In the genomic region with DNA sequence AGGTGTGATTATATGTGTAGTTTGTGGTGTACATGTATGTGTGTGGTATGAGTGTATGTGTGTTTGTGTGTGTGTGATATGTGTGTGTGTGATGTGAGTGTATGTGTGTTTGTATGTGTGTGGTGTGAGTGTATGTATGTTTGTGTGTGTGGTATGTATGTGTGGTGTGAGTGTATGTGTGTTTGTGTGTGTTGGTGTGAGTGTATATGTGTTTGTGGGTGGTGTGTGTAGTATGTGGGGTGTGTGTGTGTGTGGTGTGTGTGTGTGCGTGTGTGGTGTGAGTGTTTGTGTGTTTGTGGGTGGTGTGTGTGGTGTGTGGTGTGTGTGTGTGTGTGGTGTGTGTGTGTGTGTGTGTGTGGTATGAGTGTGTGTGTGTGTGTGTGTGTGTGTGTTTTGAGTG, we compare ENCODE assay signal across 23 mouse cellular contexts.
DNase-seq lines count a peak whose midpoint lies in the region; ATAC-seq and TF ChIP-seq lines count a peak whose summit lies in the region.
"Had no signal": no experiment of that assay in that cellular context is flagged by ENCODE, and none has a peak within 500 bp of the region (broad histone marks: within the 10 kb centered on the region; RNA-seq: fewer than 3 reads in every experiment).

No protein-coding gene starts in this region.

- intact Hi-C loops in heart, postnatal 10 days (cut with DNase I): no loop called here

- DNase-seq in heart, postnatal 10 days: no peak
- no peak for DNase-seq in liver
- DNase-seq in liver, embryonic 14.5 days (ENCODE audit: low read depth in 3 of 3, low spot score in 3 of 3): no peak
- DNase-seq: adrenal gland, adult 2 months; cerebellum, adult 2 months; cerebellum, postnatal 25 days; embryo, embryonic 11 days; gastrocnemius, postnatal 10 days; kidney, adult 18-20 months; lung, embryonic 14.5 days; right cerebral cortex, postnatal 14 days; thymus, adult 2 months had no signal

- H3K9me3 ChIP-seq in heart, embryonic 16.5 days (replicated peaks; ENCODE audit: control insufficient read depth, low read length): no peaks in the 10 kb centered on the region
- no peaks in the 10 kb centered on the region for H3K9me3 ChIP-seq in liver, embryonic 12.5 days (replicated peaks)
- no peaks in the 10 kb centered on the region for H3K9me3 ChIP-seq in liver, embryonic 14.5 days (ENCODE audit: control insufficient read depth, low read length)
- H3K9me3 ChIP-seq: forebrain, embryonic 15.5 days; heart, embryonic 10.5 days; hindbrain, embryonic 10.5 days; limb, embryonic 13.5 days had no signal

- no peak for TF ChIP-seq EP300 in liver, embryonic 14.5 days (IDR thresholded peaks at IDR 0.05; ENCODE audit: low read depth)

- 0 out of 2 replicates have a peak, but pooled peaks cover 2% of the 10 kb centered on the region for H3K4me1 ChIP-seq in heart, embryonic 16.5 days (ENCODE audit: control insufficient read depth, insufficient read depth, low read length)
- peaks cover 51% of the 10 kb centered on the region for H3K4me1 ChIP-seq in liver, embryonic 12.5 days
- H3K4me1 ChIP-seq in liver, embryonic 14.5 days (replicated peaks; ENCODE audit: control insufficient read depth in 2 of 2, insufficient read depth in 2 of 2, low read length in 1 of 2): peaks cover 32 to 35% of the 10 kb centered on the region in 2 experiments
- H3K4me1 ChIP-seq: forebrain, embryonic 15.5 days; hindbrain, embryonic 10.5 days; limb, embryonic 13.5 days had no signal

- H3K9ac ChIP-seq in heart, embryonic 16.5 days (ENCODE audit: low read length): no peak overlapping the region
- no peak overlapping the region for H3K9ac ChIP-seq in liver, embryonic 12.5 days
- H3K9ac ChIP-seq in liver, embryonic 14.5 days (replicated peaks): no peak overlapping the region
- H3K9ac ChIP-seq: forebrain, embryonic 15.5 days; limb, embryonic 13.5 days; lung, embryonic 14.5 days had no signal

- H3K4me3 ChIP-seq in heart, embryonic 16.5 days (ENCODE audit: low read length): no peak overlapping the region
- no peak overlapping the region for H3K4me3 ChIP-seq in liver, embryonic 12.5 days
- no peak overlapping the region for H3K4me3 ChIP-seq in liver, embryonic 14.5 days (ENCODE audit: insufficient read depth in 1 of 2, low read depth in 2 of 2, low read length in 2 of 2)
- H3K4me3 ChIP-seq: forebrain, embryonic 15.5 days; heart, embryonic 10.5 days; hindbrain, embryonic 10.5 days; limb, embryonic 13.5 days had no signal

- H3K27me3 ChIP-seq in heart, embryonic 16.5 days (ENCODE audit: control insufficient read depth, insufficient read depth, low read length): no peaks in the 10 kb centered on the region
- H3K27me3 ChIP-seq in liver, embryonic 12.5 days (replicated peaks): no peaks in the 10 kb centered on the region
- H3K27me3 ChIP-seq in liver, embryonic 14.5 days (ENCODE audit: control insufficient read depth, insufficient read depth, low read length): no peaks in the 10 kb centered on the region
- H3K27me3 ChIP-seq: forebrain, embryonic 15.5 days; limb, embryonic 13.5 days had no signal

- peak; percentile 63; the same call in 1 of the 2 replicates for ATAC-seq in heart, embryonic 16.5 days (replicated peaks; ENCODE audit: extremely low read depth, insufficient read depth, low FRiP score)
- no peak for ATAC-seq in liver, embryonic 12.5 days
- 0 out of 2 replicates have a peak, but pooled peaks have one; percentile 36 for ATAC-seq in erythroblast, adult 5-6 weeks (replicated peaks; ENCODE audit: low FRiP score, poor library complexity, severe bottlenecking)
- no peak for ATAC-seq in liver, embryonic 14.5 days (ENCODE audit: insufficient read depth)
- no peak for ATAC-seq in megakaryocyte-erythroid progenitor cell, adult 5-6 weeks (replicated peaks; ENCODE audit: low FRiP score, low TSS enrichment, poor library complexity, severe bottlenecking)
- ATAC-seq: forebrain, embryonic 15.5 days; inflammation-experienced regulatory T-cells, adult 6 months had no signal

- 0% methylated on average over 1 of the region's 1 CpGs for whole genome bisulfite sequencing in heart, embryonic 16.5 days
- 0% methylated on average over 1 of the region's 1 CpGs for WGBS in liver, embryonic 12.5 days (ENCODE audit: insufficient replicate concordance)
- WGBS in liver, embryonic 14.5 days (ENCODE audit: insufficient replicate concordance): 0% methylated on average over 1 of the region's 1 CpGs

- H3K27ac ChIP-seq in heart, embryonic 16.5 days (ENCODE audit: low read length): no peak overlapping the region
- H3K27ac ChIP-seq in liver, embryonic 12.5 days: peak overlapping the region; percentile 88
- peak overlapping the region; percentile 92 for H3K27ac ChIP-seq in liver, embryonic 14.5 days
- H3K27ac ChIP-seq: forebrain, embryonic 15.5 days; heart, embryonic 10.5 days; hindbrain, embryonic 10.5 days; kidney, postnatal 0 days; limb, embryonic 13.5 days; stomach, postnatal 0 days had no signal

- TF ChIP-seq CTCF in liver, embryonic 14.5 days (IDR thresholded peaks at IDR 0.05; ENCODE audit: low read depth): no peak

- no peaks in the 10 kb centered on the region for H3K36me3 ChIP-seq in heart, embryonic 16.5 days (ENCODE audit: control insufficient read depth, insufficient read depth)
- no peaks in the 10 kb centered on the region for H3K36me3 ChIP-seq in liver, embryonic 12.5 days
- H3K36me3 ChIP-seq in liver, embryonic 14.5 days (replicated peaks; ENCODE audit: control insufficient read depth, insufficient read depth, low read depth): no peaks in the 10 kb centered on the region
- H3K36me3 ChIP-seq: forebrain, embryonic 15.5 days; heart, embryonic 10.5 days; hindbrain, embryonic 10.5 days; limb, embryonic 13.5 days had no signal

- H3K4me2 ChIP-seq in heart, embryonic 16.5 days (ENCODE audit: low read depth, low read length): no peak overlapping the region
- no peak overlapping the region for H3K4me2 ChIP-seq in liver, embryonic 12.5 days
- no peak overlapping the region for H3K4me2 ChIP-seq in liver, embryonic 14.5 days (ENCODE audit: low read depth)
- H3K4me2 ChIP-seq: forebrain, embryonic 15.5 days; limb, embryonic 13.5 days; lung, embryonic 14.5 days had no signal

Comparison
In these comparisons a context has a peak if more than half of its experiments do, and no peak if none do; other contexts are left out.
1. ATAC-seq: peak in heart, embryonic 16.5 days (single experiment) and erythroblast, adult 5-6 weeks (single experiment); none in liver, embryonic 12.5 days (single experiment), liver, embryonic 14.5 days (single experiment) and megakaryocyte-erythroid progenitor cell, adult 5-6 weeks (single experiment).